Mouse (Mus musculus): ENCODE data around the gene Rad9b. TPM values are rescaled to one million over a fixed set of nuclear protein-coding genes. Genes with fewer than 3 reads are reported as not detected.

Rad9b gene
- polyA plus RNA-seq, 1 experiment from 2014 or later: 10.8 TPM

DNA sequence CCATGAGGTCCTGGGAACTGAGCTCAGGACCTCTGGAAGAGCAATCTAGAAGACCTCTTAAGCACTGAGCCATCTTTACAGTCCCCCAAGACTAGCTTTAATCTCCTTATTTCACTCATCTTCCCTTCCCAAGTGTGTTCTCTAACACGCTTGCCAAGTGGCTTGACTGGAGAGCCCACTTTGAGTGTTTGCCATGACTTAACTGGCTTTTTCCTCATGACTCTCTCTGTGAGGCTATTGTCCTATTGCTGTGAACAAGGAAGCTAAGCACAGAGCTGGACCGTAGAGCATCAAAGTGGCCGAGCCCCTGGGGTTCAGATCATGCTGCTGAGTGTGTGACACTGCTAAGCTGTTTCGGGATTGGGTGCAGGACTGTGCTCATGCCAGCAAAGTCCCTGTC, 41.7 kb downstream of the Rad9b start:
- Histone ChIP-seq H3K9ac (ENCODE audit: low read length) (no peak overlapping the region), H3K4me2 (ENCODE audit: low read depth, severe bottlenecking) (no peak overlapping the region), H3K4me3 (ENCODE audit: low read depth, low read length) (no peak overlapping the region), H3K27ac (replicated peaks; ENCODE audit: low read depth, low read length) (no peak overlapping the region), H3K27me3 (ENCODE audit: control insufficient read depth, insufficient read depth, low read length) (no peaks in the 10 kb centered on the region), H3K36me3 (ENCODE audit: control insufficient read depth, insufficient read depth, low read length) (peaks cover 7% of the 10 kb centered on the region), H3K4me1 (ENCODE audit: control insufficient read depth, insufficient read depth, low read length) (no peaks in the 10 kb centered on the region), H3K9me3 (ENCODE audit: control insufficient read depth, low read length) (no peaks in the 10 kb centered on the region)
- WGBS: 93% methylated on average over 4 of the region's 4 CpGs
- ATAC-seq (ENCODE audit: insufficient number of reproducible peaks, low FRiP score, low TSS enrichment, low read depth) (no peak), DNase-seq (ENCODE audit: low spot score) (no peak)

- ATAC-seq (ENCODE audit: insufficient number of reproducible peaks, low FRiP score, low TSS enrichment, low read depth): no peak
- H3K9ac ChIP-seq (ENCODE audit: low read length): no peak overlapping the region
- H3K27me3 ChIP-seq (ENCODE audit: control insufficient read depth, insufficient read depth, low read length): no peaks in the 10 kb centered on the region
- no peak for DNase-seq (ENCODE audit: low spot score)
- H3K4me3 ChIP-seq (ENCODE audit: low read depth, low read length): no peak overlapping the region
- WGBS: 76% methylated on average over 7 of the region's 7 CpGs
- H3K9me3 ChIP-seq (ENCODE audit: control insufficient read depth, low read length): no peaks in the 10 kb centered on the region
- no peak overlapping the region for H3K27ac ChIP-seq (replicated peaks; ENCODE audit: low read depth, low read length)
- H3K36me3 ChIP-seq (ENCODE audit: control insufficient read depth, insufficient read depth, low read length): peaks cover 7% of the 10 kb centered on the region
- H3K4me1 ChIP-seq (ENCODE audit: control insufficient read depth, insufficient read depth, low read length): no peaks in the 10 kb centered on the region
- no peak overlapping the region for H3K4me2 ChIP-seq (ENCODE audit: low read depth, severe bottlenecking)
Measured at GRCm38 (mm10) chr5:122311692-122312091, 42.3 kb downstream of the Rad9b start.

DNA sequence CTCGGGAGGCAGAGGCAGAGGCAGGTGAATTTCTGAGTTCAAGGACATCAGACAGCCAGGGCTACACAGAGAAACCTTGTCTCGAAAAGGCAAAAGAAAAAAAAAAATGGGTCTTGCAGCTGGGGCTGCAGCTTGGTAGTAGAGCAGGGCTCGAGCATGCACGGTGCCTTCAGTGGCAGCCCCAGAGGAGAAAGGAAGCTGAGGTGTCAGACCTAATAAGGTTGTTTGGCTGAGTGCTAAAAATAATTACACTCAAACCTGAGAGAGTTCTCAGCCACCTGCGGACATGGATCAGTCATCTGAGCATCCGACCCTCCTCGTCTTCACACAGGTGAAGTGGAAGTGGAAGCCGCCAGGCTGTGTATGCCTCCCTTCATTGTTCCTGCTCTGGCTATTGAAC, 43.3 kb downstream of the Rad9b start:
- 89% methylated on average over 8 of the region's 8 CpGs for WGBS
- Histone ChIP-seq H3K36me3 (ENCODE audit: control insufficient read depth, insufficient read depth, low read length) (peaks cover 7% of the 10 kb centered on the region), H3K9ac (ENCODE audit: low read length) (no peak overlapping the region), H3K4me3 (ENCODE audit: low read depth, low read length) (no peak overlapping the region), H3K4me1 (ENCODE audit: control insufficient read depth, insufficient read depth, low read length) (no peaks in the 10 kb centered on the region), H3K27ac (replicated peaks; ENCODE audit: low read depth, low read length) (no peak overlapping the region), H3K27me3 (ENCODE audit: control insufficient read depth, insufficient read depth, low read length) (no peaks in the 10 kb centered on the region), H3K4me2 (ENCODE audit: low read depth, severe bottlenecking) (no peak overlapping the region), H3K9me3 (ENCODE audit: control insufficient read depth, low read length) (no peaks in the 10 kb centered on the region)
- no peak for DNase-seq (ENCODE audit: low spot score)
- no peak for ATAC-seq (ENCODE audit: insufficient number of reproducible peaks, low FRiP score, low TSS enrichment, low read depth)

GRCm38 (mm10) chr5:122306536-122306935, 47.5 kb downstream of the Rad9b start:
- Histone ChIP-seq H3K9ac (ENCODE audit: low read length) (no peak overlapping the region), H3K27ac (replicated peaks; ENCODE audit: low read depth, low read length) (no peak overlapping the region), H3K9me3 (ENCODE audit: control insufficient read depth, low read length) (no peaks in the 10 kb centered on the region), H3K4me2 (ENCODE audit: low read depth, severe bottlenecking) (no peak overlapping the region), H3K27me3 (ENCODE audit: control insufficient read depth, insufficient read depth, low read length) (no peaks in the 10 kb centered on the region), H3K4me1 (ENCODE audit: control insufficient read depth, insufficient read depth, low read length) (peaks cover 3% of the 10 kb centered on the region; the same call in 1 of the 2 replicates), H3K4me3 (ENCODE audit: low read depth, low read length) (no peak overlapping the region), H3K36me3 (ENCODE audit: control insufficient read depth, insufficient read depth, low read length) (peaks cover 5% of the 10 kb centered on the region)
- DNase-seq (ENCODE audit: low spot score): no peak
- ATAC-seq (ENCODE audit: insufficient number of reproducible peaks, low FRiP score, low TSS enrichment, low read depth): no peak
- WGBS: 86% methylated on average over 3 of the region's 3 CpGs

DNA sequence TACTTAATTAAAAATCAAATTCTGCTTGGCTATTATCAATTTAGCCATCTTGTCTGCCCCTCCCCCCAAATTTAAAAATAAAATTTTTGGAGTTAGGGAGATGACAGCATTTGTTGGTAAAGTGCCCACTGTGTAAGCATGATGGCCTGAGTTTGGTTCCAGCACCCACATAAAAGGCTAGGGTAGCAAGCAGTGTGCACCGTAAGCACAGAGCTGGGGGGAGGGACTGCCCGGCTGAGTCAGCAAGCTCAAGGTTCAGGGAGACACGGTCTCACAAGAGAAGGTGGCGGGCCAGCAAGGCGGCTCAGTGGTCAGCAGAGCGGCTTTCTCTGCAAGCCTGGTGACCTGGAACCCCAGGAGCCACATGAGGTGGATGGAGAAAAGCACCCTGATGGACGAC, 48.6 kb downstream of the Rad9b start:
- ATAC-seq (ENCODE audit: insufficient number of reproducible peaks, low FRiP score, low TSS enrichment, low read depth): no peak
- WGBS: 91% methylated on average over 7 of the region's 7 CpGs

GRCm38 (mm10) chr5:122304541-122304940, 49.5 kb downstream of the Rad9b start:
- H3K27me3 ChIP-seq (ENCODE audit: control insufficient read depth, insufficient read depth, low read length): no peaks in the 10 kb centered on the region
- H3K36me3 ChIP-seq (ENCODE audit: control insufficient read depth, insufficient read depth, low read length): peaks cover 5% of the 10 kb centered on the region
- no peak overlapping the region for H3K9ac ChIP-seq (ENCODE audit: low read length)
- H3K4me3 ChIP-seq (ENCODE audit: low read depth, low read length): no peak overlapping the region
- H3K27ac ChIP-seq (replicated peaks; ENCODE audit: low read depth, low read length): no peak overlapping the region
- no peak for ATAC-seq (ENCODE audit: insufficient number of reproducible peaks, low FRiP score, low TSS enrichment, low read depth)
- no peak for DNase-seq (ENCODE audit: low spot score)
- H3K4me1 ChIP-seq (ENCODE audit: control insufficient read depth, insufficient read depth, low read length): peaks cover 3% of the 10 kb centered on the region; the same call in 1 of the 2 replicates
- WGBS: 93% methylated on average over 6 of the region's 6 CpGs
- H3K9me3 ChIP-seq (ENCODE audit: control insufficient read depth, low read length): no peaks in the 10 kb centered on the region
- no peak overlapping the region for H3K4me2 ChIP-seq (ENCODE audit: low read depth, severe bottlenecking)

More for the DNA sequence above, 48.6 kb downstream of the Rad9b start:
- DNase-seq (ENCODE audit: low spot score): no peak
- Histone ChIP-seq H3K4me3 (ENCODE audit: low read depth, low read length) (no peak overlapping the region), H3K4me2 (ENCODE audit: low read depth, severe bottlenecking) (no peak overlapping the region), H3K4me1 (ENCODE audit: control insufficient read depth, insufficient read depth, low read length) (peaks cover 3% of the 10 kb centered on the region; the same call in 1 of the 2 replicates), H3K36me3 (ENCODE audit: control insufficient read depth, insufficient read depth, low read length) (peaks cover 5% of the 10 kb centered on the region), H3K27me3 (ENCODE audit: control insufficient read depth, insufficient read depth, low read length) (no peaks in the 10 kb centered on the region), H3K9ac (ENCODE audit: low read length) (no peak overlapping the region), H3K27ac (replicated peaks; ENCODE audit: low read depth, low read length) (no peak overlapping the region), H3K9me3 (ENCODE audit: control insufficient read depth, low read length) (no peaks in the 10 kb centered on the region)

DNA sequence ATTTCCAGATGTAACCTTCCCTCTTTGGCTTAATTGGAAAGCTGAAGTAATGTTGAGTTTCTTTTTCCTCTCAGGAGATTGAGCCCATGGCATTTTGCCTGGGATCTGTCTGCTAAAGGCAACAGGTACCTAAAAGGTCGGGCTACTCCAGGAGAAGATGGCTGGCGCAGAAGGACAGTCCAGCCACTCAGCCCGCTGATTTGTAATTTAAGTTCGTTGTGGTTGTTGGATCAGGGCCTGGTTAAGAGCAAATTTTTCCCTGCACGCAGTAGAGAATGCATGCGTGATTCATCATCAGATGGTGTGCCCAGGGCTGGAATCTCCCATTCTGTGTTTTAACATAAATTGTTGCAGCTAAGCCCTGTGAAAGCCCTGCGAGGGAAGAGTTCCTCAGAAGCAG, 50.1 kb downstream of the Rad9b start:
- Histone ChIP-seq H3K27ac (replicated peaks; ENCODE audit: low read depth, low read length) (no peak overlapping the region), H3K4me3 (ENCODE audit: low read depth, low read length) (no peak overlapping the region), H3K36me3 (ENCODE audit: control insufficient read depth, insufficient read depth, low read length) (peaks cover 5% of the 10 kb centered on the region), H3K27me3 (ENCODE audit: control insufficient read depth, insufficient read depth, low read length) (no peaks in the 10 kb centered on the region), H3K9ac (ENCODE audit: low read length) (no peak overlapping the region), H3K9me3 (ENCODE audit: control insufficient read depth, low read length) (no peaks in the 10 kb centered on the region), H3K4me1 (ENCODE audit: control insufficient read depth, insufficient read depth, low read length) (peaks cover 3% of the 10 kb centered on the region; the same call in 1 of the 2 replicates), H3K4me2 (ENCODE audit: low read depth, severe bottlenecking) (no peak overlapping the region)
- ATAC-seq (ENCODE audit: insufficient number of reproducible peaks, low FRiP score, low TSS enrichment, low read depth) (no peak), DNase-seq (ENCODE audit: low spot score) (no peak)
- 94% methylated on average over 7 of the region's 7 CpGs for WGBS

DNA sequence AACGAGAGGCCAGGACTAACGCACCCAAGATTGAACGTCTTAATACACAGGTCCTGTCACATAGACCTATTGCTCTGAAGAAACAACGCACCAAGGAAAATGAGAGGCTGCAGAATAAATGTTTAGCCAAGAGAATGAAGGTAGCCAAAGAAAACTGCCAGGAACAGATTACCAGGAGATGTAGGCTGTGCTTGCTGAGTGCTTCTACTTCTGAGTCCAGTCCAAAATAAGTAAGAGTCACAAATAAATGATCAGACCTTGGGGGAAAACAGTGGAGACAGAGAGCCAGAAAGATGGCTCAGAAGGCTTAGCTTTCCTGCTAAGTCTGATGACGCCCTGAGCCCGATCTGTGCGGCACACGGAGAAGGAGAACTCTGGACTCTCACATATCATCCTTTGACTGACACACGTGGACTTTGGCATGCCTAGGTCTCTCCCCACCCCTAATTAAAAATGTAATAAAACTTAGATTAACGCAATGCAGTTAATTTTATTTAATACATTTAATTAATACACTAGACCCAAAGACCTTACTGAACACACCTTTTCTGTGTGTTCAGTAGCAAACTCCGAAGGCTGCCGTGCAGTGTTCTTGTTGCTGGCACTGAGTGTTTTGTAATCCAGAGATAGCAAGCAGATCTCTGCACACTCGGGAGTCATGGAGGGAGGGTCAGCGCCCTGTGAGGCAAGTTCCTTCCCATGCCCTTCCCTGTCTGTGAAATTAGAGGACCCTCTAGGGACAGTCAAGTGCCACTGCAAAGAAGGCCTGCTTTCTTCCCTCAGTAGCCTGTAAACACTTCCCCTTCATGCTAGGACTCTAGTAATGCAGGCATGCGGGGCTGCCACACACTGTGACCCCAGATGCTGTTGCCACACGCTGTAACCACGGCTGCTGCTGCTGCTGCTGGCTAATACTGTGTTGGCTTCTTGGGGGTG, 51.0 kb downstream of the Rad9b start:
- ATAC-seq (ENCODE audit: insufficient number of reproducible peaks, low FRiP score, low TSS enrichment, low read depth) (no peak), DNase-seq (ENCODE audit: low spot score) (no peak)
- no peaks in the 10 kb centered on the region for H3K9me3 ChIP-seq (ENCODE audit: control insufficient read depth, low read length)
- no peak overlapping the region for H3K4me2 ChIP-seq (ENCODE audit: low read depth, severe bottlenecking)
- peaks cover 1% of the 10 kb centered on the region for H3K36me3 ChIP-seq (ENCODE audit: control insufficient read depth, insufficient read depth, low read length)
- H3K9ac ChIP-seq (ENCODE audit: low read length): no peak overlapping the region
- 72% methylated on average over 17 of the region's 17 CpGs for WGBS
- no peak overlapping the region for H3K27ac ChIP-seq (replicated peaks; ENCODE audit: low read depth, low read length)
- no peaks in the 10 kb centered on the region for H3K27me3 ChIP-seq (ENCODE audit: control insufficient read depth, insufficient read depth, low read length)
- no peak overlapping the region for H3K4me3 ChIP-seq (ENCODE audit: low read depth, low read length)
- peaks cover 3% of the 10 kb centered on the region; the same call in 1 of the 2 replicates for H3K4me1 ChIP-seq (ENCODE audit: control insufficient read depth, insufficient read depth, low read length)
